Mouse (Mus musculus): ENCODE measurements around the gene Zgrf1. TPM values are rescaled to one million over a fixed set of nuclear protein-coding genes. Genes with fewer than 3 reads are reported as not detected.
A peak's percentile ranks its signal among the peaks of the same experiment; 100 is the strongest.

Gene Zgrf1
- polyA plus RNA-seq, 1 experiment from 2014 or later = 1.1 TPM

DNA sequence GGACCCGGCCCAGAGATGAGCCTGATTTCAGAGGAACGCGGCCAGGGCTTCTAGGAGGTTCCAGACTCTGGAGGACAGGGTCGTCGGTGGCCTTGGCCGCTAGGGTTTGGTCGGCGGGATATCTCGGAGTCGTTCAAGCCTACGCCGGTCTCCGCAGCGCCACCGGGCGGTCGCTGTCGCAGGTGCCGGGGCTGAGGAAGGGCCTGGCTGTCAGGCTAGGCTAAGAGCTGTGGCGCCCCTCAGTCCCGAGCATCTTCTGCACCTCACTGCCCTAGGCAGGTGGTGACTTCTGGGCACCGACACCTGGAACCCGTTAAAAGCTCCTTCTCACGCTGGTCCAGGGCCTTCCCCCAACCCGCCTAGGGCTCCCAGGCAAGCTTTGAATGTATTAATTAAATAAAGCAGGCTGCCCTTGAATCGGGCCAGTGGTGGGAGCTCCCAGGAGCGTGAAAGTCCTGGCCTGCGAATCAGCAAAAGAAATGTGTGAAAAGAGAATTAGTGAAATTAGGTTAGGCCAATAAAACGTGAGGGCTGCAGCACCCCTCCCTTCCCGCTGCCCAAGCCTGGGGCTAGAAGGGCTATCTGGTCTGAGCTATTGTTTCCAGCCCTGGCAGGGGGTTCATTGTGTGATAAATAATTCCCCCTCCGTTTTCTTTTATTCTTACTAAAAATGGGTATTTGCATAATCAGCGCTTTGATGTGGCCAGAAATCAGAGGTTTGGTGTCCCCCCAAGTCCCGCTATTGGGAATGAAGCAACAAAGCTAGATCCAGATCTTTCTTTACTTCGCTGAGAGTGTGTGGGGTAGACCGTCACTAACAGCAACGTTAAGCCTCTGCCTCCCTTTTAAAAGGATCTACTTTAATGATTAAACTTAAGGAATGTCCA lies 86.8 kb downstream of the Zgrf1 start:
- DNase-seq (ENCODE audit: low spot score) = peak; percentile 48
- H3K27me3 ChIP-seq (ENCODE audit: control insufficient read depth, insufficient read depth, low read length) = peaks cover 18% of the 10 kb centered on the region
- H3K9me3 ChIP-seq (ENCODE audit: control insufficient read depth, low read length) = no peaks in the 10 kb centered on the region
- WGBS = 4% methylated on average over 31 of the region's 36 CpGs
- ATAC-seq (ENCODE audit: low FRiP score, low TSS enrichment) = peak; percentile 56
- H3K4me3 ChIP-seq (ENCODE audit: low read depth, low read length) = no peak overlapping the region
- no peaks in the 10 kb centered on the region for H3K4me1 ChIP-seq (replicated peaks; ENCODE audit: control insufficient read depth, insufficient read depth)
- no peak overlapping the region for H3K4me2 ChIP-seq (replicated peaks; ENCODE audit: low read depth)
- H3K9ac ChIP-seq (ENCODE audit: low read length) = no peak overlapping the region
- no peak overlapping the region for H3K27ac ChIP-seq (replicated peaks)
- TF ChIP-seq EP300 (optimal IDR thresholded peaks at IDR 0.05) = no peak
- peak; percentile 68 for TF ChIP-seq CTCF (IDR thresholded peaks at IDR 0.05; ENCODE audit: low read depth)
- no peaks in the 10 kb centered on the region for H3K36me3 ChIP-seq (ENCODE audit: control insufficient read depth, insufficient read depth, low read length)

DNA sequence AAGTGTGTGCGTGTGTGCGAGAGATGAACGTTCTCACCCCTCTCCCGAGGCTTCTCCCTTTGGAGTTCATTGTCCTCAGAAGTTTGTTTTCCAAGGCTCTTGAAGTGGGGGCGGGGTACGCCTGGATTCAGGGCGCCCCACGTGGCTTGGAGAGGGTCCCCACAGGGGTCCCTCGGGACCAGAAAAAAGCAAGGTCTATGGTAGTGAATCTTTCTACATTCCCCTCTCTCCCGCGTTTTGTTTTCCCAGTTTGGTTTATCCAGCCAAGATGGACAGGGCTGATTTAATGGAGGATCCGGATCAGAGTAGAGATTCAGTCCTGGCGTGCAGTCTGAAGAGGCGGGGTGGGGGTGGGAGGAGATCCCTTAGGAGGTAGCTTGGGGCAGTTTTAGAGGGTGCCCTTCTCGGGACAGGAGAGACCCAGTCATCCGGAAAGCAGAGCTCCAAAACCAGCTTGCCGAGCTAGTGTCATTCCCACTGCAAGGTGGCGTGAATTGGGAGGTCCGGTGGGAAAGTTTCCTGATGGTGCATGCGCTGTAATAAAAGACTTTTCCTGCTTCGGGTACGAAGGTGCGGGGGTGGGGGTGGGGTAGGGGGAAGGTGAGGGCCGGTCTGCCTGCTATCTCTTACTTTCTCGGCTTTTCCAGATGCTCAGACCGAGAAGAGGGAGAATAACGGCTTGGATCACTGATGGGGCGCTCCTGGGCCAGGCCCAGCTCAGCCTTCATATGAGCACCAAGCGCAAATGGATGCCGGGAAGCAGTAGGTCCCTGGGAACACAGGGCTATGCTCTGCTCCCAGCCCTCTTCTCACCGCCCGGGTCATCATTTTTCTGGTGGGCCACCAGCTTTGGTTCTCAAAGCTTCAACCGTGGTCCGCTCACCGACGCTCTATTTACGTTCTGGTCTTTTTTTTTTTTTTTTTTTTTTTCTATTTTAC lies 87.7 kb downstream of the Zgrf1 start:
- 5% methylated on average over 37 of the region's 37 CpGs for WGBS
- DNase-seq (ENCODE audit: low spot score) (no peak), ATAC-seq (ENCODE audit: low FRiP score, low TSS enrichment) (no peak)
- TF ChIP-seq EP300 (optimal IDR thresholded peaks at IDR 0.05) (no peak), CTCF (IDR thresholded peaks at IDR 0.05; ENCODE audit: low read depth) (no peak)
- Histone ChIP-seq H3K4me3 (ENCODE audit: low read depth, low read length) (no peak overlapping the region), H3K9me3 (ENCODE audit: control insufficient read depth, low read length) (no peaks in the 10 kb centered on the region), H3K4me2 (replicated peaks; ENCODE audit: low read depth) (no peak overlapping the region), H3K27me3 (ENCODE audit: control insufficient read depth, insufficient read depth, low read length) (peaks cover 16% of the 10 kb centered on the region), H3K4me1 (replicated peaks; ENCODE audit: control insufficient read depth, insufficient read depth) (no peaks in the 10 kb centered on the region), H3K9ac (ENCODE audit: low read length) (no peak overlapping the region), H3K27ac (replicated peaks) (no peak overlapping the region), H3K36me3 (ENCODE audit: control insufficient read depth, insufficient read depth, low read length) (no peaks in the 10 kb centered on the region)

DNA sequence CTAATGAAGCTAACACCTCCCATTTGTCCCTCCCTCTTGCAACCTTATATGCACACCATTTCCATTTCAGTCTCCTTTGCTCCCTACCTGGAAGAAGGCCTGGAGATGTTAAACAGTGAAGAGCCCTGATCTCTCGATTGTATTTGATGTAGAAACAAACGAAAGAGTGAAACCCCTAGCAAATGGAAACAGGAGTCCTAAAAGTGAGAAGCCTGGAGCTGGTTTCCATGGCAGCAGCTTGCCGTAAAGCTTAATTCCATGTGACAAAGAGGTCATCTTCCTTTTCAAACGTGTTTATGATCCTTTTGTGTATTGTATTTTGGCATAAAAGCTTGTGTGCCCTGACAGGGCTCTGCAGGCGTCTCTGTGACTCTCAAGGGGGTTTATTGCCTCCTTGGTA lies 88.9 kb downstream of the Zgrf1 start:
- H3K36me3 ChIP-seq (ENCODE audit: control insufficient read depth, insufficient read depth, low read length) = no peaks in the 10 kb centered on the region
- H3K4me1 ChIP-seq (replicated peaks; ENCODE audit: control insufficient read depth, insufficient read depth) = no peaks in the 10 kb centered on the region
- no peaks in the 10 kb centered on the region for H3K9me3 ChIP-seq (ENCODE audit: control insufficient read depth, low read length)
- H3K4me3 ChIP-seq (ENCODE audit: low read depth, low read length) = no peak overlapping the region
- TF ChIP-seq CTCF (IDR thresholded peaks at IDR 0.05; ENCODE audit: low read depth) (no peak), EP300 (optimal IDR thresholded peaks at IDR 0.05) (no peak)
- no peak overlapping the region for H3K9ac ChIP-seq (ENCODE audit: low read length)
- 6% methylated on average over 5 of the region's 5 CpGs for WGBS
- H3K27ac ChIP-seq (replicated peaks) = no peak overlapping the region
- H3K27me3 ChIP-seq (ENCODE audit: control insufficient read depth, insufficient read depth, low read length) = peaks cover 14% of the 10 kb centered on the region
- DNase-seq (ENCODE audit: low spot score) (no peak), ATAC-seq (ENCODE audit: low FRiP score, low TSS enrichment) (no peak)
- no peak overlapping the region for H3K4me2 ChIP-seq (replicated peaks; ENCODE audit: low read depth)

DNA sequence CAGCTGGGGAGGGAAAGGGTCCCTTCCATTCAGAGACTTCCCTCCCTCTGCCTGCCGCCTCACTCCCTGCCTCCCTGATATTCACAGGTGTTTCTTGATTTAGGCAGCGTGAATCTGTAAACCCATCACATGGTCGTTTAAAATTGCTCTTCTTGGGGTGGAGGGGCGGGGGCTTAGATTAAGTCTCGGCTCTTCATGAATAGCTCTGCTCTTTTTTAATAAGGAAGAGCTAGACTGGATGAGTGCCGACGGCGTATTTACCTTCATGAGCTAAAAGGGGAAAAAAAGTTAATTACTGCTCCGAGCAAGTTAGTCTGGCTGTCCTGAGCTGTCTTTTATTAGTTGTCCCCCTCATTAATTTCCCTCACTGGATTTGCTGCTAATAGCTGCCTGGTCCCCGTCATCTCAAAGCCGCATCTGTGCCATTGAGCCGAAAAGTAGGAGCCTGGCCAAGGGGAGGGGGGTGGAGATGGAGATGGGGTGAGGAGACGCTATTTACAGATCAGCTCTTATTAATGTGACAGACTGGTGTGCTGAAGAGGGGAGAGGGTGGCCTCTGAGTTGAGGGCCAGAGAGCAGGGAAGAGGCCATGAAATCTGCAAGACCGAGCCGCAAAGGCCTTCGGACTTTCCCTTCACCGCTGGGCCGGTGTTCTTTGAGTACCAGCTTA lies 93.0 kb downstream of the Zgrf1 start:
- Histone ChIP-seq H3K9ac (ENCODE audit: low read length) (no peak overlapping the region), H3K4me1 (replicated peaks; ENCODE audit: control insufficient read depth, insufficient read depth) (no peaks in the 10 kb centered on the region), H3K27ac (replicated peaks) (no peak overlapping the region), H3K36me3 (ENCODE audit: control insufficient read depth, insufficient read depth, low read length) (no peaks in the 10 kb centered on the region), H3K4me3 (ENCODE audit: low read depth, low read length) (no peak overlapping the region), H3K4me2 (replicated peaks; ENCODE audit: low read depth) (no peak overlapping the region), H3K9me3 (ENCODE audit: control insufficient read depth, low read length) (no peaks in the 10 kb centered on the region), H3K27me3 (ENCODE audit: control insufficient read depth, insufficient read depth, low read length) (no peaks in the 10 kb centered on the region)
- DNase-seq (ENCODE audit: low spot score) (no peak), ATAC-seq (ENCODE audit: low FRiP score, low TSS enrichment) (no peak)
- TF ChIP-seq EP300 (optimal IDR thresholded peaks at IDR 0.05) (no peak), CTCF (IDR thresholded peaks at IDR 0.05; ENCODE audit: low read depth) (no peak)
- WGBS = 46% methylated on average over 18 of the region's 18 CpGs

DNA sequence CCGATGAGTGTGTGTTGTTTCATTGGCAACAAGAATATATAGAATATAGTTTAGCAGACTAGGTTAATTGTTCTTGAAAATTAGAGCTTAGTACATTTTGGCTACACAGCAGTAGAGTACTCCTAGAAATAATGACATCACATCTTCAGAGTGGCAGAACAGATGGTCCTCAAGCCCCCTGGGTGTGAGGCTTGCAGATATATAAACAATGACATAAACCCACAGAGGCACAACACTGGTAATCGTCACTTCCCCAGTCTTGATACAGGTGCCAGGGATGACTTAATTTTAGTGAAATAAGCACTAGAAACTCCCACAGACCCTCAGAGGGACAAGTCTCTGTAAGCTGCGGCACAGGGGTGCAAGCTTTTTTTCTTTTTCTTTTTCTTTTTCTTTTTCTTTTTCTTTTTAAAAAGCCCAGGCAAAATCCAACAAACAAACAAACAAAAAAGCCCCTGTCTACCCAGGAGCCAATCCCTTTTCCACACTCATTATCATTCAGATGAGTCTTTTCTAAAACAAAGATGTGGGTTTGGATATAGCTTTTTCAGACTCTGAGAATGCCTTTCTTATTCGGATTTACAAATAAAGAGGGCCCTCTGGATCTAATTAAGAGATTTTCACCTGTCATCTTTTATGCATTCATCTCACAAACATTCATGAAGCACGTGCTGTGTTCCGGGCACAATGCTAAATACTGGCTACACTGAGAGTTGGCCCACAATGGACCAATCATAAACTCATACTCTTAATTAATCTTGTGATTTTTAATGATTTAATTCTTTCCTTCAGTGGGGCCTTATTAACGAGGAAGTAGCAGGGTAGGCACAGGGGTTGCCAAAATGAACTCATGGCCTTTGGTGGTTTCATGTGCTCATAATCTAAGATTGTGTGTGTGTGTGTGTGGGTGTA lies 98.7 kb downstream of the Zgrf1 start:
- Histone ChIP-seq H3K9ac (ENCODE audit: low read length) (no peak overlapping the region), H3K27me3 (ENCODE audit: control insufficient read depth, insufficient read depth, low read length) (no peaks in the 10 kb centered on the region), H3K4me1 (replicated peaks; ENCODE audit: control insufficient read depth, insufficient read depth) (no peaks in the 10 kb centered on the region), H3K36me3 (ENCODE audit: control insufficient read depth, insufficient read depth, low read length) (no peaks in the 10 kb centered on the region), H3K9me3 (ENCODE audit: control insufficient read depth, low read length) (no peaks in the 10 kb centered on the region), H3K4me2 (replicated peaks; ENCODE audit: low read depth) (no peak overlapping the region), H3K27ac (replicated peaks) (no peak overlapping the region), H3K4me3 (ENCODE audit: low read depth, low read length) (no peak overlapping the region)
- ATAC-seq (ENCODE audit: low FRiP score, low TSS enrichment) = no peak
- TF ChIP-seq EP300 (optimal IDR thresholded peaks at IDR 0.05) = no peak
- no peak for TF ChIP-seq CTCF (IDR thresholded peaks at IDR 0.05; ENCODE audit: low read depth)
- DNase-seq (ENCODE audit: low spot score) = no peak
- WGBS = 61% methylated on average over 7 of the region's 7 CpGs

Measured in stomach, postnatal 0 days (tissue).